Mouse (Mus musculus) MEL (cell line): ENCODE measurements around the gene Traf3ip2.

Experiments
- CTCF ChIP-seq, 3 experiments: IDR thresholded peaks in 2 of 3; conservative IDR thresholded peaks in 1 of 3; 2 replicates each; pipeline ENCODE4 v1.5.1; 2011 to 2012; ENCODE audit warnings: low read length in 3 of 3, low read depth in 2 of 3, mild to moderate bottlenecking in 2 of 3, improper control_type of control experiment in 1 of 3, inconsistent platforms in 1 of 3, mixed read lengths in 1 of 3, moderate library complexity in 1 of 3; ENCODE audit not compliant: control insufficient read depth in 1 of 3, insufficient read depth in 1 of 3, poor library complexity in 1 of 3, severe bottlenecking in 1 of 3
- EP300 ChIP-seq, 2 experiments: IDR thresholded peaks; 2 replicates each; pipeline ENCODE4 v1.6.1; 2011; ENCODE audit warnings: improper control_type of control experiment in 2 of 2, low read length in 2 of 2, low read depth in 1 of 2, mild to moderate bottlenecking in 1 of 2
- ZC3H11A ChIP-seq: IDR thresholded peaks from 2 replicates; pipeline ENCODE4 v1.6.1; 2012; ENCODE audit warnings: low read depth, mild to moderate bottlenecking, inconsistent platforms, low read length, improper control_type of control experiment

GRCm38 (mm10) chr10:39645789-39646628 is 33.3 kb downstream of the Traf3ip2 start:
- TF ChIP-seq ZC3H11A (no peak), EP300 (IDR thresholded peaks at IDR 0.05; ENCODE audit: low read depth in 1 of 2, low read length in 2 of 2) (no peak), CTCF (IDR thresholded peaks at IDR 0.05 in 2 of 3, conservative IDR thresholded peaks at IDR 0.05 in 1 of 3; ENCODE audit: control insufficient read depth in 1 of 3, insufficient read depth in 1 of 3, low read depth in 2 of 3, low read length in 3 of 3, poor library complexity in 1 of 3, severe bottlenecking in 1 of 3) (no peak)
